Mouse (Mus musculus) limb, embryonic 13.5 days (tissue): ENCODE data around the gene Ncln. TPM values are rescaled to one million over a fixed set of nuclear protein-coding genes. Genes with fewer than 3 reads are reported as not detected.

ENCODE experiments used
- microRNA-seq: library from miRNA; unstranded; fragments of <30 nt; microRNA quantifications from one replicate; pipeline ENCODE4, GENCODE M21; 2016
- polyA plus RNA-seq: library from polyadenylated mRNA; unstranded; fragments of >200 nt; fragmentation: Nextera tagmentation; extraction: Ambion mirVana; gene quantifications from 2 replicates; pipeline ENCODE4 v1.2.1, GENCODE M21; 2015

The Ncln gene
- polyA plus RNA-seq, 1 experiment from 2014 or later, result 102 TPM

Small RNA genes lying within 50 kb of the gene (microRNA-seq; reads per million reads assigned to microRNA genes)
- not detected for gene Gm25595

Other genes starting within 250 kb of the Ncln start
- 4.7 and 5.4 TPM in 2 replicates for gene Matk, start 243.5 kb downstream of the Ncln start, polyA plus RNA-seq
- gene Mrpl54, start 229.5 kb downstream of the Ncln start, polyA plus RNA-seq, result 206 and 213 TPM in 2 replicates
- gene Apba3, start 229.4 kb downstream of the Ncln start, polyA plus RNA-seq, result 63.3 and 63.5 TPM in 2 replicates
- gene Tjp3, start 204.8 kb downstream of the Ncln start, polyA plus RNA-seq, result 2.6 and 2.9 TPM in 2 replicates
- 51.5 and 58.5 TPM in 2 replicates for gene Pip5k1c, start 203.4 kb downstream of the Ncln start, polyA plus RNA-seq
- gene Cactin, start 175.3 kb downstream of the Ncln start, polyA plus RNA-seq, result 41.8 and 42.3 TPM in 2 replicates
- 5.2 and 7.8 TPM in 2 replicates for gene Tbxa2r, start 167.7 kb downstream of the Ncln start, polyA plus RNA-seq
- 0.06 TPM in 1 of 2 replicates, not detected in the other for gene Gipc3, start 153.1 kb downstream of the Ncln start, polyA plus RNA-seq
- 106 and 109 TPM in 2 replicates for gene Hmg20b, start 145.9 kb downstream of the Ncln start, polyA plus RNA-seq
- gene Mfsd12, start 138.9 kb downstream of the Ncln start, polyA plus RNA-seq, result 12.2 and 13.6 TPM in 2 replicates
- gene 4930404N11Rik, start 130.6 kb downstream of the Ncln start, polyA plus RNA-seq, result 0.97 and 1.0 TPM in 2 replicates
- 111 and 112 TPM in 2 replicates for gene Fzr1, start 117.9 kb downstream of the Ncln start, polyA plus RNA-seq
- 72.7 and 79.4 TPM in 2 replicates for gene Dohh, start 112.0 kb downstream of the Ncln start, polyA plus RNA-seq
- gene Gm48551, start 111.9 kb downstream of the Ncln start, polyA plus RNA-seq, result 3.3 and 4.0 TPM in 2 replicates
- 1.7 and 1.9 TPM in 2 replicates for gene Gm48552, start 107.4 kb downstream of the Ncln start, polyA plus RNA-seq
- 4.2 and 4.7 TPM in 2 replicates for gene Smim24, start 103.3 kb downstream of the Ncln start, polyA plus RNA-seq
- gene Nfic, start 40.8 kb downstream of the Ncln start, polyA plus RNA-seq, result 77.2 and 82.8 TPM in 2 replicates
- gene Celf5, start 13.7 kb downstream of the Ncln start, polyA plus RNA-seq, result 1.6 TPM in 2 replicates
- 0.28 and 0.53 TPM in 2 replicates for gene S1pr4, start 3.7 kb upstream of the Ncln start, polyA plus RNA-seq
- 1.6 and 1.9 TPM in 2 replicates for gene Gna15, start 27.8 kb upstream of the Ncln start, polyA plus RNA-seq
- gene Gna11, start 48.8 kb upstream of the Ncln start, polyA plus RNA-seq, result 89.8 and 89.9 TPM in 2 replicates
- 477 and 492 TPM in 2 replicates for gene Aes, start 63.1 kb upstream of the Ncln start, polyA plus RNA-seq
- 68.8 and 69.8 TPM in 2 replicates for gene Tle2, start 78.2 kb upstream of the Ncln start, polyA plus RNA-seq
- 13.8 and 18.4 TPM in 2 replicates for gene Tle6, start 104.7 kb upstream of the Ncln start, polyA plus RNA-seq
- gene BC025920, start 109.9 kb upstream of the Ncln start, polyA plus RNA-seq, result 1.3 and 1.5 TPM in 2 replicates
- gene Sirt6, start 131.4 kb upstream of the Ncln start, polyA plus RNA-seq, result 60.3 and 61.9 TPM in 2 replicates
- 11.6 and 12.1 TPM in 2 replicates for gene Ankrd24, start 132.1 kb upstream of the Ncln start, polyA plus RNA-seq
- 5.1 and 5.3 TPM in 2 replicates for gene Gm10778, start 152.7 kb upstream of the Ncln start, polyA plus RNA-seq
- gene Zfp433, start 208.4 kb upstream of the Ncln start, polyA plus RNA-seq, result 15.2 and 16.1 TPM in 2 replicates